Mouse (Mus musculus) neural tube, embryonic 12.5 days (tissue): ENCODE measurements around the gene B3gat3. TPM values are rescaled to one million over a fixed set of nuclear protein-coding genes. Genes with fewer than 3 reads are reported as not detected.

Experiments
- ATAC-seq: fragments of 200-750 bp; cut with Nextera tagmentation; 2 replicates; pipeline ENCODE4 v1.8.0; 2017; ENCODE audit warnings: low read depth, mild to moderate bottlenecking, moderate TSS enrichment, moderate library complexity; ENCODE audit not compliant: low FRiP score
- H3K27ac ChIP-seq: fragments of 300-500 bp; sonication (generic); 2 replicates; pipeline ENCODE4 v1.5.1; 2016
- H3K27me3 ChIP-seq: fragments of 300-500 bp; sonication (generic); replicated peaks from 2 replicates; pipeline ENCODE4 v1.6.1; 2016; ENCODE audit warnings: mild to moderate bottlenecking
- H3K36me3 ChIP-seq: fragments of 300-500 bp; sonication (generic); 2 replicates; pipeline ENCODE4 v1.6.1; 2016; ENCODE audit warnings: mild to moderate bottlenecking
- H3K4me1 ChIP-seq: fragments of 300-500 bp; sonication (generic); 2 replicates; pipeline ENCODE4 v1.6.1; 2016
- H3K4me2 ChIP-seq: fragments of 300-500 bp; sonication (generic); replicated peaks from 2 replicates; pipeline ENCODE4 v1.6.1; 2016; ENCODE audit warnings: mild to moderate bottlenecking
- H3K4me3 ChIP-seq: fragments of 300-500 bp; sonication (generic); 2 replicates; pipeline ENCODE4 v1.5.1; 2016
- H3K9ac ChIP-seq: fragments of 300-500 bp; sonication (generic); 2 replicates; pipeline ENCODE4 v1.6.1; 2016; ENCODE audit warnings: mild to moderate bottlenecking
- H3K9me3 ChIP-seq: fragments of 300-500 bp; sonication (generic); 2 replicates; pipeline ENCODE4 v1.6.1; 2016; ENCODE audit warnings: mild to moderate bottlenecking
- WGBS: fragments of 180-500 bp; shearing (Covaris S2); methylation state at CpG from one replicate; pipeline ENCODE4 v1.1.7; 2016; 5-methylcytosine and 5-hydroxymethylcytosine counted together
- microRNA-seq: library from miRNA; unstranded; fragments of <30 nt; microRNA quantifications from one replicate; pipeline ENCODE4, GENCODE M21; 2017
- polyA plus RNA-seq: library from polyadenylated mRNA; unstranded; fragments of >200 nt; fragmentation: Nextera tagmentation; extraction: Ambion mirVana; gene quantifications from 2 replicates; pipeline ENCODE4 v1.2.1, GENCODE M21; 2016

Gene B3gat3
- polyA plus RNA-seq, 1 experiment from 2014 or later: 91.5 TPM

- no peaks in the 10 kb centered on the region for H3K4me1 ChIP-seq
- no peak overlapping the region for H3K27ac ChIP-seq
- no peak for ATAC-seq
- no peaks in the 10 kb centered on the region for H3K27me3 ChIP-seq
- H3K9me3 ChIP-seq: no peaks in the 10 kb centered on the region
- H3K4me2 ChIP-seq: no peak overlapping the region
- peaks cover 94% of the 10 kb centered on the region for H3K36me3 ChIP-seq
- 94% methylated on average over 2 of the region's 2 CpGs for WGBS
- no peak overlapping the region for H3K4me3 ChIP-seq
- H3K9ac ChIP-seq: no peak overlapping the region
These were observed 55.3 kb downstream of the B3gat3 start for GRCm38 (mm10) chr19:8975491-8975890.

- no peak overlapping the region for H3K9ac ChIP-seq
- H3K27ac ChIP-seq: no peak overlapping the region
- no peaks in the 10 kb centered on the region for H3K9me3 ChIP-seq
- WGBS: 58% methylated on average over 3 of the region's 3 CpGs
- H3K27me3 ChIP-seq: no peaks in the 10 kb centered on the region
- H3K4me2 ChIP-seq: no peak overlapping the region
- H3K4me1 ChIP-seq: peaks cover 9% of the 10 kb centered on the region; the same call in 1 of the 2 replicates
- no peak overlapping the region for H3K4me3 ChIP-seq
- H3K36me3 ChIP-seq: peaks cover 90% of the 10 kb centered on the region
- ATAC-seq: no peak; the same call in 1 of the 2 replicates
These were observed 56.4 kb downstream of the B3gat3 start for GRCm38 (mm10) chr19:8976535-8976934.

Small RNAs within 50 kb of the gene (microRNA-seq; reads per million reads assigned to microRNA genes)
- gene Mir5136: not detected

Other genes starting within 250 kb of the B3gat3 start
- 144 and 147 TPM in 2 replicates for gene Slc3a2, start 197.0 kb upstream of the B3gat3 start, polyA plus RNA-seq
- gene Wdr74, start 184.5 kb upstream of the B3gat3 start, polyA plus RNA-seq: 83.5 and 85.1 TPM in 2 replicates
- 2.3 and 3.6 TPM in 2 replicates for gene 1700092M07Rik, start 179.7 kb upstream of the B3gat3 start, polyA plus RNA-seq
- gene Stx5a, start 179.0 kb upstream of the B3gat3 start, polyA plus RNA-seq: 129 TPM in 2 replicates
- 186 and 216 TPM in 2 replicates for gene Nxf1, start 163.3 kb upstream of the B3gat3 start, polyA plus RNA-seq
- gene Tmem223, start 149.4 kb upstream of the B3gat3 start, polyA plus RNA-seq: 199 and 210 TPM in 2 replicates
- gene Tmem179b, start 145.9 kb upstream of the B3gat3 start, polyA plus RNA-seq: 37.2 and 39.0 TPM in 2 replicates
- 29.9 and 34.4 TPM in 2 replicates for gene Taf6l, start 134.0 kb upstream of the B3gat3 start, polyA plus RNA-seq
- 152 and 158 TPM in 2 replicates for gene Polr2g, start 121.8 kb upstream of the B3gat3 start, polyA plus RNA-seq
- 7.2 and 7.5 TPM in 2 replicates for gene Zbtb3, start 117.8 kb upstream of the B3gat3 start, polyA plus RNA-seq
- 55.2 and 57.7 TPM in 2 replicates for gene Ttc9c, start 101.0 kb upstream of the B3gat3 start, polyA plus RNA-seq
- gene Hnrnpul2, start 100.4 kb upstream of the B3gat3 start, polyA plus RNA-seq: 5.7 and 7.5 TPM in 2 replicates
- 0.45 TPM in 1 of 2 replicates, not detected in the other for gene AC129217.1, start 90.6 kb upstream of the B3gat3 start, polyA plus RNA-seq
- gene Bscl2, start 82.9 kb upstream of the B3gat3 start, polyA plus RNA-seq: 66.1 and 68.5 TPM in 2 replicates
- 203 and 211 TPM in 2 replicates for gene Gng3, start 81.2 kb upstream of the B3gat3 start, polyA plus RNA-seq
- 0.47 and 0.56 TPM in 2 replicates for gene Lrrn4cl, start 69.6 kb upstream of the B3gat3 start, polyA plus RNA-seq
- gene Ubxn1, start 48.9 kb upstream of the B3gat3 start, polyA plus RNA-seq: 186 and 193 TPM in 2 replicates
- 62.2 and 66.0 TPM in 2 replicates for gene Uqcc3, start 39.5 kb upstream of the B3gat3 start, polyA plus RNA-seq
- gene Lbhd1, start 36.6 kb upstream of the B3gat3 start, polyA plus RNA-seq: 63.3 and 89.5 TPM in 2 replicates
- gene Gm49403, start 36.4 kb upstream of the B3gat3 start, polyA plus RNA-seq: not detected in 2 replicates
- 82.0 and 98.5 TPM in 2 replicates for gene 1810009A15Rik, start 31.5 kb upstream of the B3gat3 start, polyA plus RNA-seq
- gene Gm49416, start 31.4 kb upstream of the B3gat3 start, polyA plus RNA-seq: not detected in 2 replicates
- gene Ints5, start 27.4 kb upstream of the B3gat3 start, polyA plus RNA-seq: 43.6 and 47.3 TPM in 2 replicates
- 116 and 119 TPM in 2 replicates for gene Ganab, start 22.3 kb upstream of the B3gat3 start, polyA plus RNA-seq
- 2.1 and 2.3 TPM in 2 replicates for gene Rom1, start 9.0 kb downstream of the B3gat3 start, polyA plus RNA-seq
- 14.1 and 14.3 TPM in 2 replicates for gene Eml3, start 9.2 kb downstream of the B3gat3 start, polyA plus RNA-seq
- gene Mta2, start 21.5 kb downstream of the B3gat3 start, polyA plus RNA-seq: 175 and 177 TPM in 2 replicates
- 32.5 and 34.6 TPM in 2 replicates for gene Tut1, start 33.5 kb downstream of the B3gat3 start, polyA plus RNA-seq
- gene Eef1g, start 46.7 kb downstream of the B3gat3 start, polyA plus RNA-seq: 360 and 361 TPM in 2 replicates
- 5.0 and 6.3 TPM in 2 replicates for gene Ahnak, start 68.9 kb downstream of the B3gat3 start, polyA plus RNA-seq
- not detected in 2 replicates for gene Scgb1a1, start 167.6 kb downstream of the B3gat3 start, polyA plus RNA-seq
- gene Asrgl1, start 215.3 kb downstream of the B3gat3 start, polyA plus RNA-seq: 15.9 and 16.5 TPM in 2 replicates